Mouse (Mus musculus): ENCODE data around the gene Bcap31. TPM values are rescaled to one million over a fixed set of nuclear protein-coding genes. Genes with fewer than 3 reads are reported as not detected.
"Not testable (repeated sequence)": the region's sequence is repeated elsewhere in the genome, so short reads cannot be mapped to it uniquely, and the experiment has no call there.

Bcap31 gene
- polyA plus RNA-seq (2011; ENCODE audit: insufficient read depth, insufficient read length, low replicate concordance, missing spikeins): 52.5 and 94.6 TPM in 2 replicates

GRCm38 (mm10) chrX:73716109-73716661, at the start of gene Bcap31, which contains the start of gene Abcd1:
Bcap31 (minus strand) TSS chrX:73716175.
Abcd1 (plus strand) TSS chrX:73716597.
- 19% methylated on average over 45 of the region's 45 CpGs for WGBS
- TF ChIP-seq CTCF (IDR thresholded peaks at IDR 0.05; ENCODE audit: control insufficient read depth, insufficient read depth, low read length): no peak
- peak; percentile 84; the same call in 1 of the 2 replicates for TF ChIP-seq POLR2A (IDR thresholded peaks at IDR 0.05; ENCODE audit: borderline replicate concordance, control insufficient read depth, low read depth, low read length)
- H3K27ac ChIP-seq (ENCODE audit: control insufficient read depth, insufficient read depth, low read depth, low read length, poor library complexity): peak within 1 kb of the TSS; percentile 92
- peak within 1 kb of the TSS; percentile 90 for H3K4me3 ChIP-seq (replicated peaks; ENCODE audit: control insufficient read depth, low read depth, low read length)
- H3K4me1 ChIP-seq (ENCODE audit: control insufficient read depth, insufficient read depth, low read length): peaks cover 1% of the 10 kb centered on the region; the same call in 1 of the 2 replicates

GRCm38 (mm10) chrX:73765311-73765710, 49.3 kb upstream of the Bcap31 start:
- Histone ChIP-seq H3K4me1 (ENCODE audit: control insufficient read depth, insufficient read depth, low read length) (peaks cover 6% of the 10 kb centered on the region), H3K4me3 (replicated peaks; ENCODE audit: control insufficient read depth, low read depth, low read length) (no peak overlapping the region), H3K27ac (ENCODE audit: control insufficient read depth, insufficient read depth, low read depth, low read length, poor library complexity) (no peak overlapping the region)
- 45% methylated on average over 1 of the region's 1 CpGs for WGBS
- no peak for TF ChIP-seq CTCF (IDR thresholded peaks at IDR 0.05; ENCODE audit: control insufficient read depth, insufficient read depth, low read length)
- TF ChIP-seq POLR2A (IDR thresholded peaks at IDR 0.05; ENCODE audit: borderline replicate concordance, control insufficient read depth, low read depth, low read length): no peak

- 71% methylated on average over 13 of the region's 13 CpGs for WGBS
- TF ChIP-seq POLR2A (IDR thresholded peaks at IDR 0.05; ENCODE audit: borderline replicate concordance, control insufficient read depth, low read depth, low read length) (no peak), CTCF (IDR thresholded peaks at IDR 0.05; ENCODE audit: control insufficient read depth, insufficient read depth, low read length) (no peak)
- no peak overlapping the region for H3K27ac ChIP-seq (ENCODE audit: control insufficient read depth, insufficient read depth, low read depth, low read length, poor library complexity)
- no peaks in the 10 kb centered on the region for H3K4me1 ChIP-seq (ENCODE audit: control insufficient read depth, insufficient read depth, low read length)
- no peak overlapping the region for H3K4me3 ChIP-seq (replicated peaks; ENCODE audit: control insufficient read depth, low read depth, low read length)
Measured at GRCm38 (mm10) chrX:73758611-73759290, 42.8 kb upstream of the Bcap31 start.

DNA sequence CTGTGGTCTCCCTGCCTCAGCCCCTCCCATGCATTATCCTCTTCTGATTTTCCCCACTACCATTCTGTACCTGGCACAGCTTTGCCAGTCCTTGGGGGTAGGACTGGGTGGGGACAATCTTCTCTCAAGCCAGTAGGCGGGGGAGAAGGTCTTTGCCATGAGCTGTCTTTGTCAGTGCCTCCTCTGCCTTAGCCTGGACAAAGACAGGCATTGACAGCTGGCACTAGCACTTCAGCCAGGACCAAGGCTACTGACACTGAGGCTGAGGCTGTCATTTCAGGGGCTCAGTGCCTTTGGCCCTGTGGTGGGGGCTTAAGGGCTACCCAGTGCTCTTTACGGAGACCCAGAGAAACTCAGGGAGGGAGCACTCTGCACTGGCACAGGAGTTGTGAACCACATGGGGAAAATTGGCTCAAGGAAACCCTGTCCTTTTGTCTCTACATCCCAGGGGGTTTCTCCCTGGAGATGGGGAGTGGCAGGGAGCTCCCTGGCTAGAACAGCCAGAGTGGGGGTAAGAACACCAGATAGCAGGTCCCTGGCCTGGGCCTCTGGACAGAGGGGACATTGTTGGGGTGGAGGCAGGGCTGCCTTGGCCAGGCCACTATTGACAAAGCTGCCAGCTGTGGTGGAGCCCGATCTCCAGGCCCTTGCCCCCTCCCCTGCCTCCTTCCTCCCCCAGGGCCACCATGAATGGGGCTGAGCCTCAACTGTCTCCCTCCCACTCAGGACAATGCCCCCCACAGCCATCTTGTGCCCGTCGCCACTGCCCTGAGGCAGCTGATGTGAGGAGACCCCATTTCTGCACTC, 40.6 kb upstream of the Bcap31 start, which contains the start of gene Plxnb3:
Gene Plxnb3, plus strand, starts transcription at position 757 of the 807 bp plus-strand sequence.
- TF ChIP-seq POLR2A (IDR thresholded peaks at IDR 0.05; ENCODE audit: borderline replicate concordance, control insufficient read depth, low read depth, low read length) (no peak), CTCF (IDR thresholded peaks at IDR 0.05; ENCODE audit: control insufficient read depth, insufficient read depth, low read length) (no peak)
- Histone ChIP-seq H3K4me3 (replicated peaks; ENCODE audit: control insufficient read depth, low read depth, low read length) (no peak within 1 kb of the TSS), H3K4me1 (ENCODE audit: control insufficient read depth, insufficient read depth, low read length) (no peaks in the 10 kb centered on the region), H3K27ac (ENCODE audit: control insufficient read depth, insufficient read depth, low read depth, low read length, poor library complexity) (no peak within 1 kb of the TSS)
- WGBS: 83% methylated on average over 5 of the region's 5 CpGs

GRCm38 (mm10) chrX:73748977-73749376, 33.0 kb upstream of the Bcap31 start:
- Histone ChIP-seq H3K27ac (ENCODE audit: control insufficient read depth, insufficient read depth, low read depth, low read length, poor library complexity) (no peak overlapping the region), H3K4me3 (replicated peaks; ENCODE audit: control insufficient read depth, low read depth, low read length) (no peak overlapping the region), H3K4me1 (ENCODE audit: control insufficient read depth, insufficient read depth, low read length) (no peaks in the 10 kb centered on the region)
- TF ChIP-seq CTCF (IDR thresholded peaks at IDR 0.05; ENCODE audit: control insufficient read depth, insufficient read depth, low read length) (no peak), POLR2A (IDR thresholded peaks at IDR 0.05; ENCODE audit: borderline replicate concordance, control insufficient read depth, low read depth, low read length) (no peak)
- WGBS: 76% methylated on average over 1 of the region's 1 CpGs

- TF ChIP-seq POLR2A (IDR thresholded peaks at IDR 0.05; ENCODE audit: borderline replicate concordance, control insufficient read depth, low read depth, low read length): no peak
- no peak for TF ChIP-seq CTCF (IDR thresholded peaks at IDR 0.05; ENCODE audit: control insufficient read depth, insufficient read depth, low read length)
- no peak overlapping the region for H3K4me3 ChIP-seq (replicated peaks; ENCODE audit: control insufficient read depth, low read depth, low read length)
- no peak overlapping the region for H3K27ac ChIP-seq (ENCODE audit: control insufficient read depth, insufficient read depth, low read depth, low read length, poor library complexity)
- WGBS: 85% methylated on average over 1 of the region's 1 CpGs
- no peaks in the 10 kb centered on the region for H3K4me1 ChIP-seq (ENCODE audit: control insufficient read depth, insufficient read depth, low read length)
Measured at GRCm38 (mm10) chrX:73744774-73745481, 29.0 kb upstream of the Bcap31 start.

GRCm38 (mm10) chrX:73739841-73740240, 23.9 kb upstream of the Bcap31 start:
- H3K4me3 ChIP-seq (replicated peaks; ENCODE audit: control insufficient read depth, low read depth, low read length); H3K27ac ChIP-seq (ENCODE audit: control insufficient read depth, insufficient read depth, low read depth, low read length, poor library complexity); H3K4me1 ChIP-seq (ENCODE audit: control insufficient read depth, insufficient read depth, low read length): not testable (repeated sequence)
- WGBS: 80% methylated on average over 7 of the region's 7 CpGs

GRCm38 (mm10) chrX:73739151-73739550, 23.2 kb upstream of the Bcap31 start:
- 61% methylated on average over 5 of the region's 5 CpGs for WGBS
- no peak overlapping the region for H3K4me3 ChIP-seq (replicated peaks; ENCODE audit: control insufficient read depth, low read depth, low read length)
- no peak overlapping the region for H3K27ac ChIP-seq (ENCODE audit: control insufficient read depth, insufficient read depth, low read depth, low read length, poor library complexity)
- TF ChIP-seq POLR2A (IDR thresholded peaks at IDR 0.05; ENCODE audit: borderline replicate concordance, control insufficient read depth, low read depth, low read length) (no peak), CTCF (IDR thresholded peaks at IDR 0.05; ENCODE audit: control insufficient read depth, insufficient read depth, low read length) (no peak)
- H3K4me1 ChIP-seq (ENCODE audit: control insufficient read depth, insufficient read depth, low read length): no peaks in the 10 kb centered on the region

Data from bone marrow, adult 2 months (tissue).